Mouse (Mus musculus): ENCODE results near the gene Mptx1. TPM values are rescaled to one million over a fixed set of nuclear protein-coding genes. Genes with fewer than 3 reads are reported as not detected.
"Not testable (repeated sequence)": the region's sequence is repeated elsewhere in the genome, so short reads cannot be mapped to it uniquely, and the experiment has no call there.

The Mptx1 gene
- not detected in 2 replicates for polyA plus RNA-seq (2012; ENCODE audit: insufficient read depth, insufficient read length, missing spikeins)

DNA sequence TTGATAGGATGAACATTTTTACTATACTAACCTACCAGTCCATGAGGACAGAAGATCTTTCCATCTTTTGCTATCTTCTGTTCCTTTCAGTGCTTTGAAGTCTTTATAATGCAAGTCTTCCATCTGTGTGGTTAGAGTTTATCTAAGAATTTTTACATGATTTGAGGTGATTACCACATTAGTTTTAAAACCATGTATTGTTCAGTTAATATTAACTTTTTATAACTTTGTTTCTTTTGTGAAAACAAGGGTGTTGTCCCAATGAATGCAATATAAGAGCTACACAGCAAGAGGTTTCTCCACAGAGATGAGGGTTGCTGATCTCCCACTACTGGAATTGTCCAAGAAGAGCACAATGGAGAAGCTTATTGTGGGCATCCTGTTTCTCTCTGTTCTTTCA lies at the start of gene Mptx1:
Gene Mptx1 (plus strand): TSS at position 301 of the 400 bp plus-strand sequence.
- no peak within 1 kb of the TSS for H3K4me3 ChIP-seq (ENCODE audit: insufficient read depth, low read depth, low read length)
- H3K27ac ChIP-seq (replicated peaks; ENCODE audit: low read depth, low read length): no peak within 1 kb of the TSS
- H3K4me1 ChIP-seq (ENCODE audit: control insufficient read depth, insufficient read depth, insufficient read length, low read length): no peaks in the 10 kb centered on the region

DNA sequence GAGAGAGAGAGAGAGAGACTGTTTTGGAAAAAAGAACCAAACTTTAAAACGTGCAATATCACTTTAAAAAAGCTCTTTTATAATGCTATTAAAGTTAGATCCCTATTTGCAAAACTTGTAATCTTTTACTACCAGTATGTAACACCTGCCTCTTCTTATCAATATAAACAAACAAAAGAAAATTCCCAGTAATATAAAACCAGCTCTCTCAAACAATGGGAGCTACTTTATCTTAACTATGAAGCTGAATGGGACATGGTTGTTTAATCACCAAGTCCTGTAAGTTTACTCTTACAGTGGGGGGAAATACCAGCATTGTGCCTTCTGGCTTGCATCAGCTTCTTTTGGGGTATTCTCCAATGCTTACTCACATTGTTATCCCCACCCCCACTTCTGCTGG lies 27.2 kb upstream of the Mptx1 start:
- no peak overlapping the region for H3K4me3 ChIP-seq (ENCODE audit: insufficient read depth, low read depth, low read length)
- H3K4me1 ChIP-seq (ENCODE audit: control insufficient read depth, insufficient read depth, insufficient read length, low read length): no peaks in the 10 kb centered on the region
- H3K27ac ChIP-seq (replicated peaks; ENCODE audit: low read depth, low read length): no peak overlapping the region

DNA sequence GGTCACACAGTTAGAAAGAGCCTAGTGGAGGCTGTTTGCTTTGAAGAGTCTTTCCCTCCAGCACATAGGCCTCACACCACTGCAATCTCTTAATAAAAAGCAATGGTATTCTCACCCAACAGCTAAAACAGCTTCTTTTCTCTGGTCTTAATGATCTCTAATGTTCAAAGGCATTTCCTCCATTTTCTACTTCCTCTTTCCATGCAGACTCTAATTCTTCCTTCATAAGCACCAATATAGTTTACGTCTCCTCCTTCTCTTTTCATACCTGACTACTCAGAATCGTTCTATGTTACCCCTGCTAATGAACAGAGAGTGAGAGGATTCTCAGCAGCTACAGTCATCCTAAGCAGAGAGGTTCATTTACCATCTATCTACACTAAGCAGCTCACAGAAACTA lies 13.0 kb upstream of the Mptx1 start:
- H3K27ac ChIP-seq (replicated peaks; ENCODE audit: low read depth, low read length): no peak overlapping the region
- H3K4me1 ChIP-seq (ENCODE audit: control insufficient read depth, insufficient read depth, insufficient read length, low read length): no peaks in the 10 kb centered on the region
- no peak overlapping the region for H3K4me3 ChIP-seq (ENCODE audit: insufficient read depth, low read depth, low read length)

DNA sequence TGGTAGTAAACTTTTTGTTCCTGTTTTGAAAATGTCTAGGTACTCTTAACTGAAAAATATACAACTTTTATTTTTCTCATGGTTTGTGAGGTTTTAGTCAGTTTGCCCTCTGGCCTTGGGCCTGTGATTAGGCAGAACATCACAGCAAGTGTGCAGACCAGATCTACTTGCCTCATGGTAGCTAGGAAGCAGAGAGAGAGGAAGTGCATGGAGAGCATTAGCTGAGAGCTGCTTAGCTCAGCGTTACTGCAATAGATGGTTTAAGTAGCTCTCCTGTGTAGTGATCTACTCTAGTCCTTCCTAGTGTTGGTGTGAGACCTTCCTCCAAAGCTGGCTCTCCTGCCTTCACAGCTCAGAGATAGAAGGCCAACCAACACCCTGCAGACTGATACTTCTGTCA lies 23.3 kb downstream of the Mptx1 start:
- H3K4me3 ChIP-seq (ENCODE audit: insufficient read depth, low read depth, low read length); H3K4me1 ChIP-seq (ENCODE audit: control insufficient read depth, insufficient read depth, insufficient read length, low read length); H3K27ac ChIP-seq (replicated peaks; ENCODE audit: low read depth, low read length): not testable (repeated sequence)

DNA sequence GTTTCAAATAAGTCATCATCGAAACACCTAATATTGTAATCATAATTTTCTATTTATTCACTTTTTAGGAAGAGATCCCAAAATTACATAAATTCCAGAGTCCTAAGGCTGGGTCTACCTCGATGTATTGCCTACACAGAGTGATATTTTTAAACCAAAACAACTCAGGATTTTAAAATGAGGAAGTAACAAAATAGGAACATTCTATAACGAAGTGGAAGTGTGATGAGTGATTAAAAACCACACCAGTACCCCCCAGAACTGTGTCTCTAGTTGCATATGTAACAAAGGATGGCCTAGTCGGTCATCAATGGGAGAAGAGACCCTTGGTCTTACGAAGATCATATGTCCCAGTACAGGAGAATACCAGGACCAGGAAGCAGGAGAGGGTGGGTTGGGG lies 24.3 kb downstream of the Mptx1 start:
- no peak overlapping the region for H3K27ac ChIP-seq (replicated peaks; ENCODE audit: low read depth, low read length)
- no peak overlapping the region for H3K4me3 ChIP-seq (ENCODE audit: insufficient read depth, low read depth, low read length)
- H3K4me1 ChIP-seq (ENCODE audit: control insufficient read depth, insufficient read depth, insufficient read length, low read length): no peaks in the 10 kb centered on the region

DNA sequence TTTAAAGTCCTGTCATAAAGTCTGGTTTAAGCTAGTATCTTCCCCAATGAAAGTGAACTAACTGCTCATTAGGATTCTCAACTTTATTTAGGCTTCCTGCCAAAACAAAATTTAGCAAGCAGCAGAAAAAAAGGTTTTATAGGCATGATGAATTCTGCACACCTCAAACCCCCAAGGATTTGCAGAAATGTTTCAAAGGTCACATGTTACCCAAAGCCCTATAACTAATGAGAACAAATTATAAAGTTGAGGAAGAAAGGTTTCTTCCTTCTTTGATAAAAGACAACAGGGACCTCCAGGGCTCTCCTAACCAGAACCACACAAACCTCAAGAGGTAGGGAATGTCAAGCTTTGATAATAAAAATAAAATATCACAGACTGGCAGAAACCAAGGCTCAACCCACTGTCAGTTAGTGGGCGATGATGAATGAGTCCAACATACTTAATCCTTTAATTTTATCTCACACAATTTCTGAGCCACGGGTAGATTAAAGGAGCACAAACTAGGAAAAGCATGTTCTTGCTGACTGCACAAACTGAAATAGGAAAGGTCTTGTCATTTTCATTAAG lies 34.6 kb downstream of the Mptx1 start, which contains the start of gene Olfr417:
Gene Olfr417 (plus strand): TSS at position 241 of the 570 bp plus-strand sequence.
- no peak within 1 kb of the TSS for H3K27ac ChIP-seq (replicated peaks; ENCODE audit: low read depth, low read length)
- no peaks in the 10 kb centered on the region for H3K4me1 ChIP-seq (ENCODE audit: control insufficient read depth, insufficient read depth, insufficient read length, low read length)
- H3K4me3 ChIP-seq (ENCODE audit: insufficient read depth, low read depth, low read length): no peak within 1 kb of the TSS

DNA sequence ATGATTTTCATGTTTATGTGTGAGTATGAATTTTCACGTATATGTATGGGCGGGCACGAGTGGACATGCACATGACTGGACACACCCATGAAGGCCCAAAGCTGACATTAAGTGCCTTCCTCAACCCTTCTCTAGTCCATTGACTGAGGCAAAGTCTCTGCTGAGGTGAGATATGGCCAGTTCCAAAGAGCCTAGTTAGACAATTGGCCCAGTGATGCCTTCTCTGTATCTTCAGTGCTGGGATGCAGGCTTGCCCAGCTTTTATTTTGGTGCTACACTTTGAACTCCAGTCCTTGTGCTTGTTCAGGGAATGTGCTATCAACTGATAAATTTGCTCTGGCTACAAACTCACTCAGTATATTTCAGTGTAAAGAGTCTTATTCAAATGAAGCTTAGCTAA lies 43.5 kb downstream of the Mptx1 start:
- Histone ChIP-seq H3K4me1 (ENCODE audit: control insufficient read depth, insufficient read depth, insufficient read length, low read length) (no peaks in the 10 kb centered on the region), H3K4me3 (ENCODE audit: insufficient read depth, low read depth, low read length) (no peak overlapping the region), H3K27ac (replicated peaks; ENCODE audit: low read depth, low read length) (no peak overlapping the region)

Other genes with a start within 250 kb of the Mptx1 start
- gene Olfr429, start 246.2 kb upstream of the Mptx1 start, polyA plus RNA-seq (2012; ENCODE audit: insufficient read depth, insufficient read length, missing spikeins): not detected in 2 replicates
- gene Olfr427, start 233.6 kb upstream of the Mptx1 start, polyA plus RNA-seq (2012; ENCODE audit: insufficient read depth, insufficient read length, missing spikeins): not detected in 2 replicates
- gene Olfr231, start 209.4 kb upstream of the Mptx1 start, polyA plus RNA-seq (2012; ENCODE audit: insufficient read depth, insufficient read length, missing spikeins): not detected in 2 replicates
- not detected in 2 replicates for gene Olfr424, start 199.0 kb upstream of the Mptx1 start, polyA plus RNA-seq (2012; ENCODE audit: insufficient read depth, insufficient read length, missing spikeins)
- gene Olfr420, start 174.9 kb upstream of the Mptx1 start, polyA plus RNA-seq (2012; ENCODE audit: insufficient read depth, insufficient read length, missing spikeins): not detected in 2 replicates
- 0.25 TPM in 1 of 2 replicates, not detected in the other for gene Spta1, start 157.7 kb upstream of the Mptx1 start, polyA plus RNA-seq (2012; ENCODE audit: insufficient read depth, insufficient read length, missing spikeins)
- gene Olfr419, start 78.5 kb upstream of the Mptx1 start, polyA plus RNA-seq (2012; ENCODE audit: insufficient read depth, insufficient read length, missing spikeins): not detected in 2 replicates
- not detected in 2 replicates for gene Olfr417, start 34.6 kb downstream of the Mptx1 start, polyA plus RNA-seq (2012; ENCODE audit: insufficient read depth, insufficient read length, missing spikeins)
- not detected in 2 replicates for gene Olfr248, start 60.5 kb downstream of the Mptx1 start, polyA plus RNA-seq (2012; ENCODE audit: insufficient read depth, insufficient read length, missing spikeins)
- not detected in 2 replicates for gene Olfr414, start 93.5 kb downstream of the Mptx1 start, polyA plus RNA-seq (2012; ENCODE audit: insufficient read depth, insufficient read length, missing spikeins)
- gene Olfr220, start 111.6 kb downstream of the Mptx1 start, polyA plus RNA-seq (2012; ENCODE audit: insufficient read depth, insufficient read length, missing spikeins): not detected in 2 replicates
- gene Fmn2, start 171.3 kb downstream of the Mptx1 start, polyA plus RNA-seq (2012; ENCODE audit: insufficient read depth, insufficient read length, missing spikeins): not detected in 2 replicates

Data from brown adipose tissue, adult 24 weeks (tissue).